Mouse (Mus musculus) liver, adult 2 months (tissue): Measurements from ENCODE around the gene Ccdc65. TPM values are rescaled to one million over a fixed set of nuclear protein-coding genes. Genes with fewer than 3 reads are reported as not detected.

Experiments used
- DNase-seq: peaks from one replicate; pipeline ENCODE4 v3.0.0-alpha.2; 2011; ENCODE audit warnings: low read depth, low spot score; ENCODE audit errors: extremely low read depth
- H3K27ac ChIP-seq: fragments of 200-500 bp; replicated peaks from 2 replicates; pipeline ENCODE4 v1.5.1; 2012; ENCODE audit warnings: low read depth, mild to moderate bottlenecking, control low read depth, inconsistent platforms, low read length; ENCODE audit not compliant: insufficient read depth
- H3K27me3 ChIP-seq: fragments of 200-500 bp; 2 replicates; pipeline ENCODE4 v1.6.1; 2012; ENCODE audit warnings: mild to moderate bottlenecking, moderate library complexity, low read length, inconsistent platforms; ENCODE audit not compliant: control insufficient read depth, insufficient read depth
- H3K36me3 ChIP-seq: fragments of 200-500 bp; 2 replicates; pipeline ENCODE4 v1.6.1; 2012; ENCODE audit warnings: low read length, inconsistent platforms; ENCODE audit not compliant: control insufficient read depth, insufficient read depth
- H3K4me1 ChIP-seq: fragments of 200-500 bp; 2 replicates; pipeline ENCODE4 v1.6.1; 2011; ENCODE audit warnings: low read length; ENCODE audit not compliant: control insufficient read depth, insufficient read depth
- H3K4me3 ChIP-seq: fragments of 200-500 bp; 2 replicates; pipeline ENCODE4 v1.5.1; 2011; ENCODE audit warnings: low read depth, mild to moderate bottlenecking, control low read depth, low read length, moderate library complexity; ENCODE audit not compliant: insufficient read depth
- H3K79me2 ChIP-seq: fragments of 200-500 bp; 2 replicates; pipeline ENCODE4 v1.6.1; 2012; ENCODE audit warnings: inconsistent platforms, mild to moderate bottlenecking, low read length, moderate library complexity; ENCODE audit not compliant: control insufficient read depth, insufficient read depth
- H3K9ac ChIP-seq: fragments of 200-500 bp; 2 replicates; pipeline ENCODE4 v1.6.1; 2012; ENCODE audit warnings: low read depth, mild to moderate bottlenecking, control low read depth, inconsistent platforms, low read length
- CTCF ChIP-seq: fragments of 200-500 bp; IDR thresholded peaks from 2 replicates; pipeline ENCODE4 v1.5.1; 2011; ENCODE audit warnings: low read depth, low read length, control low read depth
- POLR2A ChIP-seq: fragments of 200-500 bp; IDR thresholded peaks from 2 replicates; pipeline ENCODE4 v1.6.1; 2011; ENCODE audit warnings: low read length, control low read depth; ENCODE audit not compliant: insufficient read depth; ENCODE audit errors: extremely low read depth
- WGBS: fragments of 180-500 bp; shearing (Covaris S2); methylation state at CpG from one replicate; pipeline ENCODE4 v1.1.7; 2018; 5-methylcytosine and 5-hydroxymethylcytosine counted together
- polyA plus RNA-seq: library from polyadenylated mRNA; depleted of rRNA; stranded (reverse); fragments of >200 nt; gene quantifications from 2 replicates; pipeline ENCODE4 v1.2.3, GENCODE M21; 2012
- total RNA-seq: library from RNA; depleted of rRNA; stranded (reverse); fragments of >200 nt; gene quantifications from 2 replicates; pipeline ENCODE4 v1.2.3, GENCODE M21; 2014

The Ccdc65 gene
- total and polyA plus RNA-seq, 2 experiments, result not detected

DNA sequence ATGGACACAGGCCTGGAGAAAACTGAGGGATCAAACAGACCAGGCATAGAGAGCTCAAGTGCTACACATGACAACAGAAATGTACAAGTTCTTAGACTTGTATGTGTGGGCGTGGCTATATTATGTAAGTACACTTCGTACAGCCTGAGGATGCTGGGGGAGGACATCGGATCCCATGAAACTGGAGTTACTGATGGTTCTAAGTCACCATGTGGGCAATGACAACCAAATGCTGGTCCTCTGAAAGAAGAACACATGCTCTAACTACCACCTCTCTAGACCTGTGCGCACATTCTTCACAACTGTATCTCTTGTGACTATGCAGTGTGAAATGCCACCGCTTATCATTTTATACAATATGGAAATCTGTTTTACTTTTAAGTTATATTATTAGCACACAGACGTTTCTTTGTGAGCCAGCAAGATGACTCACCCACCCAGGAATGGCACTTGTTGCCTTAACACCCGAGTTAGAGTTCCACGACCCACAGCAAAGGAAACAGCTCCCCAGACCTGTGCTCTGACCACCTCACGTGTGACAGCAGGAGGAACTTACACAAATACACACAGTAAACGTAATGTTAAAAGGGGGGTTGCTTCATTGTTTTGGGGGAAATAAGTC, 38.4 kb downstream of the Ccdc65 start:
- WGBS, result 81% methylated on average over 10 of the region's 10 CpGs
- Histone ChIP-seq H3K9ac (no peak overlapping the region), H3K27ac (no peak overlapping the region), H3K79me2 (peaks cover 10% of the 10 kb centered on the region; the same call in 1 of the 2 replicates), H3K4me1 (no peaks in the 10 kb centered on the region), H3K27me3 (no peaks in the 10 kb centered on the region), H3K36me3 (no peaks in the 10 kb centered on the region), H3K4me3 (no peak overlapping the region)
- DNase-seq, result no peak
- TF ChIP-seq CTCF (no peak), POLR2A (no peak)

DNA sequence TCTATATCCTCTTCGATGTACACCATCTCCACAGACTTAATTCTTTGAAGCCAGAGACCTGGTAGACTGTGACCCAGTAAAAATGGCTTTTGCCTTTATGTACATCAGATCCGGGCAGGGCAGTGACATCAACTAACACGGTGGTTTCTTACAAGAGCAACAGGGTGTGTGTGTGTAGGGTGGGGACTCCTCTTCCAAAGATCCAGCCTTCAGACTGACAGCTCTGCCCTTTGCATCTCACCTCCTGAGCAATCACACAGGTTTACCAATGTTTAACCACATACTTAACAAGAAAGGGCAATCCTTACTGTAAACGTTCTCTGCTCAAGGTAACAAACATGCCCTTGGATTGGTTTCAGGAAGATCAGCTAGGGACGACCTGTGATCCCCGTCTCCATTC, 39.3 kb downstream of the Ccdc65 start:
- Histone ChIP-seq H3K79me2 (peaks cover 11% of the 10 kb centered on the region; the same call in 1 of the 2 replicates), H3K4me1 (no peaks in the 10 kb centered on the region), H3K4me3 (no peak overlapping the region), H3K36me3 (no peaks in the 10 kb centered on the region), H3K27me3 (no peaks in the 10 kb centered on the region), H3K27ac (no peak overlapping the region), H3K9ac (no peak overlapping the region)
- DNase-seq, result no peak
- 46% methylated on average over 6 of the region's 6 CpGs for WGBS
- TF ChIP-seq POLR2A (no peak), CTCF (no peak)

DNA sequence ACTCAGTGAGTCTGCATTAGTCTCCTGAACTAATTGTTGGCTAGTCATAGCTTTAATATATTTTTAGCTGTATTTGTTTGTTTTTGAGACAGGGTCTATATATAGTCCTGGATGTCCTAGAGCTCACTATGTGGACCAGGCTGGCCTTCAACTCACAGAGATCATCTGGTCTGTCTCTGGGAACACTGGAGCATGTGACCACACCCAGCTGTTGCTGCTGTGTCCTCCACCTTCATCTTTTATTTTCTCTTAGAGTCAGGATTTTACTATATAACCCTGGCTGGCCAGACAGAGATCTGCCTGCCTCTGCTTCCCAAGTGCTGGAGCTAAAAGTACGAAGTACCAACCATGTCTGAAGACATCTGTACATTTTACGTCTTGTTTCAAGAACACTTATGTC, 41.1 kb downstream of the Ccdc65 start:
- WGBS, result 96% methylated on average over 2 of the region's 2 CpGs
- peaks cover 13% of the 10 kb centered on the region; the same call in 1 of the 2 replicates for H3K79me2 ChIP-seq
- no peak overlapping the region for H3K27ac ChIP-seq
- no peak overlapping the region for H3K4me3 ChIP-seq
- TF ChIP-seq CTCF (no peak), POLR2A (no peak)
- DNase-seq, result no peak
- H3K36me3 ChIP-seq, result no peaks in the 10 kb centered on the region
- no peak overlapping the region for H3K9ac ChIP-seq
- no peaks in the 10 kb centered on the region for H3K4me1 ChIP-seq
- no peaks in the 10 kb centered on the region for H3K27me3 ChIP-seq

DNA sequence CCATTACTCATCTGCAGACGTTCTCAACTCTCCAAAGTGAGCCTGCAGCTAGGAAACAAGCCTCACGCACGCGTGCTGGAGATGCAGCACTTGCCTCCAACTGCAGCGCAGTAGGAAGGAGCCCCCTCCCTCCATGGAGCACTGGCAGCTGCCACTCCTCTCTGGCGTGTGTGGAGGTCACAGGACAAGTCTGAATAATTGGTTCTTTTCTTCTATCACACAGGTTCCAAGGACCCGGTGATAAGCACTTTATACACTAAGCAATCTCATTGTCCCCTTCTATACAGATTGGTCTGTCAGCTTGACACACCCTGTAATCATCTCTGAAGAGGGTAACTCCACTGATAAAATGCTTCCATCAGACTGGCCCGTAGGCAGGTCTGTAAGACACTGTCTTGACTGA, 45.0 kb downstream of the Ccdc65 start:
- WGBS, result 81% methylated on average over 8 of the region's 8 CpGs
- no peaks in the 10 kb centered on the region for H3K27me3 ChIP-seq
- no peak overlapping the region for H3K4me3 ChIP-seq
- TF ChIP-seq CTCF, result no peak
- TF ChIP-seq POLR2A, result no peak
- no peaks in the 10 kb centered on the region for H3K4me1 ChIP-seq
- no peak overlapping the region for H3K9ac ChIP-seq
- DNase-seq, result no peak
- no peak overlapping the region for H3K27ac ChIP-seq
- H3K36me3 ChIP-seq, result no peaks in the 10 kb centered on the region
- H3K79me2 ChIP-seq, result peaks cover 13% of the 10 kb centered on the region

DNA sequence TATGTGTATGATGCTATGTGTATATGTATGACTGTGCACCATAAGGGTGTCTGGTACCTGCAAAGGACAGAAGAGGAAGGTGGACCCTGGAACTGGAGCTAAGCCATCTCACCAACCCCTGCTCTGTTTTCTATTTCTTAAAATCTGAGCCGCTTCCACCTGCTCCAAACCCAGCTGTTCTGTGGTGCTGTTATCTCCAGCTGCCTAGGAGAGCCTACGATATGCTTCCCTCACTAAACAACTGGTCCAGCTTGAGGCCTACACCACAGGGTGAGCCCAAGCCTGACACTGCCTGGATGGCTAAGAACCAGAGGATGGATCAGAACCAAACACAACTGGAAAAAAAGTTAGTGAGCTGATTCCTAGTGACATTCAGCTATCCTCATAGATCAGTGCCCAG, 46.1 kb downstream of the Ccdc65 start:
- no peak overlapping the region for H3K9ac ChIP-seq
- no peak overlapping the region for H3K4me3 ChIP-seq
- WGBS, result 78% methylated on average over 2 of the region's 2 CpGs
- DNase-seq, result no peak
- TF ChIP-seq CTCF (no peak), POLR2A (no peak)
- H3K27me3 ChIP-seq, result no peaks in the 10 kb centered on the region
- no peaks in the 10 kb centered on the region for H3K36me3 ChIP-seq
- H3K27ac ChIP-seq, result no peak overlapping the region
- no peaks in the 10 kb centered on the region for H3K4me1 ChIP-seq
- peaks cover 15% of the 10 kb centered on the region for H3K79me2 ChIP-seq

DNA sequence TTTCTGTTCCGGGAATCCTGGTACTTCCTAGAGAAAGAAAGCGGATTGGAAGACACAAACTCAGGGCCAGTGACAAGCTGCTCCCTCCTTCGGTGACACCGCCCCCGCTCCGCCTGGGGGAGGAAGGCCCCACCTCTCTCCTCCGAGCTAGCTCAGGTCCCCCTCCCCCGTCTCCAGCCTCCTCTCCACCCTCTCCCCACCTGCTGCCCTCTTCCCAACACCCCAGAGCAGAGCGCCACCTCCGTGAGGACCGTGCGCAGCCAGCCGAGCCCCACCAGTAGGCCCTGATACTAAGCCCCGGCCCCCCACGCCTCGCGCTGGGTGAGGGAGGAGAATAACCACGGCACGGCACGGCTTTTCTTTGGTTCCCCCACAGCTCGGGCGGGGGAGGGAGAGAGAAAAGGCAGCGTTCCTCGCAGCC, 54.2 kb downstream of the Ccdc65 start:
- TF ChIP-seq CTCF, result no peak
- WGBS, result 1% methylated on average over 23 of the region's 24 CpGs
- Histone ChIP-seq H3K4me1 (peaks cover 3% of the 10 kb centered on the region), H3K79me2 (peaks cover 28% of the 10 kb centered on the region), H3K27me3 (no peaks in the 10 kb centered on the region), H3K27ac (peak overlapping the region; percentile 39; the same call in 1 of the 2 replicates), H3K36me3 (no peaks in the 10 kb centered on the region), H3K9ac (peak overlapping the region; percentile 96), H3K4me3 (peak overlapping the region; percentile 94)
- peak; percentile 45 for DNase-seq
